Mouse (Mus musculus) forebrain, embryonic 11.5 days (tissue): ENCODE data around the gene Gm28374. TPM values are rescaled to one million over a fixed set of nuclear protein-coding genes. Genes with fewer than 3 reads are reported as not detected.
A peak's percentile ranks its signal among the peaks of the same experiment; 100 is the strongest.

Experiments
- ATAC-seq: fragments of 200-750 bp; cut with Nextera tagmentation; replicated peaks from 2 replicates; pipeline ENCODE4 v1.8.0; 2017; ENCODE audit warnings: moderate TSS enrichment; ENCODE audit not compliant: low FRiP score
- DNase-seq: peaks from one replicate; pipeline ENCODE4 v3.0.0-alpha.2; 2017; ENCODE audit warnings: low spot score
- H3K27ac ChIP-seq: fragments of 300-500 bp; sonication (generic); 2 replicates; pipeline ENCODE4 v1.5.1; 2014; ENCODE audit warnings: low read depth, low read length
- H3K27me3 ChIP-seq: fragments of 300-500 bp; sonication (generic); 2 replicates; pipeline ENCODE4 v1.6.1; 2014; ENCODE audit warnings: mild to moderate bottlenecking, low read length, mixed read lengths; ENCODE audit not compliant: control insufficient read depth, insufficient read depth
- H3K36me3 ChIP-seq: fragments of 300-500 bp; sonication (generic); 2 replicates; pipeline ENCODE4 v1.6.1; 2014; ENCODE audit warnings: mild to moderate bottlenecking, low read length, moderate library complexity, mixed read lengths; ENCODE audit not compliant: control insufficient read depth, insufficient read depth
- H3K4me1 ChIP-seq: fragments of 300-500 bp; sonication (generic); replicated peaks from 2 replicates; pipeline ENCODE4 v1.6.1; 2014; ENCODE audit warnings: low read length, mixed read lengths; ENCODE audit not compliant: control insufficient read depth, insufficient read depth
- H3K4me2 ChIP-seq: fragments of 300-500 bp; sonication (generic); 2 replicates; pipeline ENCODE4 v1.6.1; 2014; ENCODE audit warnings: low read depth, mild to moderate bottlenecking, low read length, moderate library complexity, mixed read lengths; ENCODE audit not compliant: severe bottlenecking
- H3K4me3 ChIP-seq: fragments of 300-500 bp; sonication (generic); 2 replicates; pipeline ENCODE4 v1.5.1; 2014; ENCODE audit warnings: low read depth, low read length
- H3K9ac ChIP-seq: fragments of 300-500 bp; sonication (generic); 2 replicates; pipeline ENCODE4 v1.6.1; 2014; ENCODE audit warnings: low read length
- H3K9me3 ChIP-seq: fragments of 300-500 bp; sonication (generic); 2 replicates; pipeline ENCODE4 v1.6.1; 2016; ENCODE audit warnings: low read length, mixed read lengths; ENCODE audit not compliant: control insufficient read depth
- WGBS: fragments of 180-500 bp; shearing (Covaris S2); extraction: QIAGEN DNeasy Blood & Tissue Kit; methylation state at CpG from one replicate; pipeline ENCODE4 v1.1.7; 2014; 5-methylcytosine and 5-hydroxymethylcytosine counted together
- polyA plus RNA-seq: library from polyadenylated mRNA; unstranded; fragments of >200 nt; fragmentation: Nextera tagmentation; extraction: Ambion mirVana; gene quantifications from 2 replicates; pipeline ENCODE4 v1.2.1, GENCODE M21; 2014

Gm28374 gene
- polyA plus RNA-seq, 1 experiment from 2014 or later = 1.5 TPM

DNA sequence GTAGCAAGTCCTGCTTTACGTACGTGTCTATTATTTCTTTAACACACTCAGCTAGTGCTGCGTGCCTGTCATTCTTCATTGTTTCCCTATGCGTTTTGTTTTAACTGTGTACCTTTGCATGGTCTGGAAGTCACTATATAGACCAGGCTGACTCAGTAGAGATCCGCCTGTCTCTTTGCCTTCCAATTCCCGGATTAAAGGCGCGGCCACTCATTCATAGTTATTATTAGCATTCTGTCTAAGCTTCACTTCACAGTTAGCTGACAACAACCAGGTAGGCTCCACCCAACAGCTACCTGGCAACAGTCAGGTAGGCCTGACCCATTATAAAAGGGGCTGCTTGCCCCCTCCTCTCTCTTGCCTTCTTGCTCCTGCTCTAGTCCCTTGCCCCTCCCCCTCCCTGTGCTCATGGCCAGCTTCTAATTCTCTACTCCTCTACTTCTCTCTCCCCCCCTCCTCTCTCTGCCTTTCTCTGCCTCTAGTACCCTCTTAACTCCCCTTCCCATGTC is 36.7 kb upstream of the Gm28374 start:
- Histone ChIP-seq H3K9me3 (no peaks in the 10 kb centered on the region), H3K4me3 (peak overlapping the region; percentile 88), H3K9ac (peak overlapping the region; percentile 94), H3K4me1 (0 out of 2 replicates have a peak, but pooled peaks cover 2% of the 10 kb centered on the region), H3K4me2 (peak overlapping the region; percentile 86), H3K27me3 (no peaks in the 10 kb centered on the region), H3K36me3 (peaks cover 8% of the 10 kb centered on the region), H3K27ac (peak overlapping the region; percentile 96)
- ATAC-seq (no peak; the same call in 1 of the 2 replicates), DNase-seq (peak; percentile 62)
- WGBS = 2% methylated on average over 8 of the region's 8 CpGs

DNA sequence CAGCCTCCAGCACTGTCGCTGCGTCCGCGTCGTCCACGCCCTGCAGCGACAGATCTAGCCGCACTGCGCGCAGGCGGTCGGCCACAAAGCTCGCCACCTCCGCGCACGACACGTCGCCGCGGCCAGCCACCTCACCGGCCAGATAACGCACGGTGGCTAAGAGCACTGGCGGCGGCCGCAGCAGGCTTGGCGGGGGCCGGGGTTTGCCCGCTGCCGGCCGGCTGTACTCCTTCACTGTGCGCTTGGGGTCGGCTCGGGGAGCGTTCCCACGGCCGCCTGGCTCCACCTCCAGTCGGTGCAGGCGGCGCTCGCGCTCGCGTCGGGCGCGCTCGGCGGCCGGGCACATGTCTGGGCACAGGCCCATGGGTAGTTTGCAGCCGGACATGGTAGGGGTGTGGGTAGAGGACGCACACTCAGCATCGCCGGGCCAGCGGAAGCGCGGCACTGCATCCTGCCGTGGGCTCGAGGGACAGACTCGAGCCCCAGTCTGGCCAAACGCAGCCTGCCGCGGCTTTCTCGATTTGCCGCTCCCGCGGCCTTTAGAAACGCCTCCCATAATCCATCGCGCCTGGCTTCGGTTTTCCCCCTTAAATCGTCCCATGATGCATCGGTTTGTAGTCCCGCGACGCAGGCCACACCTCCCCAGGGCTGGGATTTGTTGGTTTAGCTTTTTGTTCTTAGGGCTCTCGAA is 36.1 kb upstream of the Gm28374 start, which contains the start of gene Sac3d1:
TSS of gene Sac3d1 (minus strand) at position 665 of the 691 bp plus-strand sequence.
- H3K36me3 ChIP-seq = peaks cover 8% of the 10 kb centered on the region

DNA sequence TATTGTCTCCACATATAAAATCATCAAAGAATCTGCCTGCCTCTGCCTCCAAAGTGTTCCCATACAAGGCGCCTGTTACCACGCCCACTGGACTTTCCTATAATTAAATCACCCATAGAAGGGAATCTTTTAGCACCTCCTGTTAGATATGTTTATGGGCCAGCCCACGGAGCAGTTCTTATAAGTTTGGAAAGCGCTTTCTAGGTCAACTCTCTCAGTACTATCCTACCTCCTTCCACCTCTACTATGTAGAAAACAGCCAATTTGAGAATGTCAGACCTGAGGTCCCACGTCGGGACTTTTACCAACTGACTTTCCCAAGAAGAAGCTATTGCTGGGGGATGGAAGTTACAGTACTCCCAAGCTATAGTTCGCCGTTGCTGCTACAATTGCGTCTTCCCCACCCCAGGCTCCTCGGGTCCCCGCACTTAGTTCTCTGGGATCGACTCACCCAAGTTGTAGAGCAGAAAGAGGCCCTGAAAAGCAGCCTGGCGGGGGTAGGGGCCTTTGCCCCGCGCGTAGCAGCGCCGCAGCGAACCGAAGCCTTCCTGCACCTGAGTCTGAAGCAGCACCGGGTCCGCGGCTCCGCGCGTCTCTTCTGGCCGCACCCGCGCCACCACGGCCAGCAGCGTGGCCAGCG is 35.4 kb upstream of the Gm28374 start:
- no peaks in the 10 kb centered on the region for H3K9me3 ChIP-seq
- no peak for ATAC-seq
- 5% methylated on average over 32 of the region's 32 CpGs for WGBS
- peak overlapping the region; percentile 88 for H3K4me3 ChIP-seq
- H3K9ac ChIP-seq = peak overlapping the region; percentile 94
- peaks cover 8% of the 10 kb centered on the region for H3K36me3 ChIP-seq
- H3K27ac ChIP-seq = peak overlapping the region; percentile 96
- no peak for DNase-seq
- no peaks in the 10 kb centered on the region for H3K27me3 ChIP-seq
- H3K4me2 ChIP-seq = peak overlapping the region; percentile 86
- H3K4me1 ChIP-seq = 0 out of 2 replicates have a peak, but pooled peaks cover 2% of the 10 kb centered on the region

More for the DNA sequence above, 36.1 kb upstream of the Gm28374 start, which contains the start of gene Sac3d1:
- Histone ChIP-seq H3K4me3 (peak within 1 kb of the TSS; percentile 88), H3K27me3 (no peaks in the 10 kb centered on the region), H3K9me3 (no peaks in the 10 kb centered on the region), H3K9ac (peak within 1 kb of the TSS; percentile 94), H3K4me1 (0 out of 2 replicates have a peak, but pooled peaks cover 2% of the 10 kb centered on the region), H3K27ac (peak within 1 kb of the TSS; percentile 96), H3K4me2 (peak within 1 kb of the TSS; percentile 86)
- peak; percentile 94 for DNase-seq
- peak; percentile 89 for ATAC-seq
- WGBS = under 1% methylated on average over 76 of the region's 77 CpGs

DNA sequence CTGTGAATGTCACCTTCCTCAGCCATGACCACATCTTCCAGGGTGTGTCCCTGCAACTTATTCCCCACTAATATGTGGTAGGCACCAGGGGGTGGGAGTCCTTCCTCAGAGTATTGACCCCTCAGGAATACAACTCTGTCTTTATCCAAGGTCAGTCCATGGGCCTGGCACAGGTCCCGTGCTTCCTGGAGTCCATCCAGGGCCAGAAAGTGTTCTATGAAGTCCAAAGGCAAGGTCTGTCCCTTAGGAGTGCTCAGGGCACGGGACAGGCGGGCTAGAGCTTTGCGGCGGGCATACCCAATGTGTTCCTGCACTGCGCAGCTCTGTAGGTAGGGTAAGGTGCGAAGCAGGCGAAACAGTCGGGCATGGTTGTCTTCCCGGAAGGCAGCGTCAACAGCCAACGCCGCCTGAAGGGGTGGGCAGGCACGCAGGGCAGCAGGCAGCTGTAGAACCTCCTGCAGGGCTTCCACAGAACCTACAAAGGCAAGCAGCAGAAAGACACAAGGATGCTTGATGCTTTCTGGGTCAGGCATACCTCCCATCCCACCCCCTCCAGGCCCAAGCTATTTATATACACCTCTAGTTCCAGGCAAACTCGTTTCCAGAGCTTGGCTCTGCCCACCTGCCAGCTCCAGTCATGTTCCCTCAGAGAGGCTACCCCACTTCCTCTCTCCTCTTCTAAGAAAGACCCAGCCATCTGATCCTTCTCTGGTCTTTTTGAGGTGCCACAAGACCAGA is 34.2 kb upstream of the Gm28374 start:
- Histone ChIP-seq H3K4me1 (0 out of 2 replicates have a peak, but pooled peaks cover 2% of the 10 kb centered on the region), H3K9me3 (no peaks in the 10 kb centered on the region), H3K27me3 (no peaks in the 10 kb centered on the region), H3K27ac (no peak overlapping the region), H3K36me3 (peaks cover 8% of the 10 kb centered on the region), H3K9ac (0 out of 2 replicates have a peak overlapping the region, but pooled peaks have one; percentile 4), H3K4me3 (no peak overlapping the region), H3K4me2 (peak overlapping the region; percentile 86; the same call in 1 of the 2 replicates)
- 92% methylated on average over 15 of the region's 15 CpGs for WGBS
- ATAC-seq = no peak
- DNase-seq = no peak

DNA sequence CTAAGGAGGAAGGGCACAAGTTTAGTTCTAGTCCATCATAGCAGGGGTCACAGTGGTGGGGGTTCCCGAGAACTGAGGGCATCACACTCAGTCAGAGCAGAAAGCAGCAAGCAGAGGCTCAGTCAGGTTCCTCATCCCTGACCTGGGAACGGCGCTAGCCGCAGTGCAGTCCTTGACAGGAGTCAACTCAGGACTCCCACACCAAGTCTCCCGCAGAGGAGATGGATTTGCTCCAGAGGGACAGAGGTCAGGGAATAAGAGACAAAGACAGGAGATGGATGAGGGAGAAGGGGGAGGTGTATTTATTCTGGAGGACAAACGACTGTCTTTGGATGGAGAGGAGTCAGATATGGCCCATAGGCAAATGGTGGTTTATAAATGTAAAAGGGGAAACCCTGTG is 31.1 kb upstream of the Gm28374 start:
- Histone ChIP-seq H3K9ac (no peak overlapping the region), H3K27ac (no peak overlapping the region), H3K9me3 (no peaks in the 10 kb centered on the region), H3K4me3 (no peak overlapping the region), H3K4me2 (no peak overlapping the region), H3K27me3 (no peaks in the 10 kb centered on the region), H3K4me1 (0 out of 2 replicates have a peak, but pooled peaks cover 2% of the 10 kb centered on the region), H3K36me3 (peaks cover 8% of the 10 kb centered on the region)
- no peak for ATAC-seq
- DNase-seq = no peak
- WGBS = 74% methylated on average over 6 of the region's 6 CpGs

DNA sequence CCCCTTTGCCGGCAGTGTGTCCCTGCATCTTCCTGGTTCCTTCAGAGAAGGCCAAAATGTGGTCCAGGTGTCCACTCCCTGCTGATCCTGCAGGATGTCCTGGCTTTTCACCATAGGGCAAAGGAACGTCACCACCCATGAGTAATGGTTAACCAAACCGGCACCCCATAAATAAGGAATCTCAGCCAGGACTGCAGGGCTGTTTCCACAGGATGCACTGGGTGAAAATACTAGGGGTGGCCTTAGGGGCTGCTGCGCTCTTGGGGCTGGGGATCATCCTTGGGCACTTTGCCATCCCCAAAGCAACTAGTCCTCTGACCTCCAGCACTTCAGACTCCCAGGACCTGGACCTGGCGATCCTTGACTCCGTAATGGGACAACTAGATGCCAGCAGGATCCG is 23.5 kb upstream of the Gm28374 start, which contains the start of gene Naaladl1:
TSS of gene Naaladl1 (plus strand) at position 197 of the 400 bp plus-strand sequence.
- no peak within 1 kb of the TSS for H3K4me3 ChIP-seq
- DNase-seq (no peak), ATAC-seq (no peak)
- no peak within 1 kb of the TSS for H3K4me2 ChIP-seq
- WGBS = 88% methylated on average over 7 of the region's 7 CpGs
- no peaks in the 10 kb centered on the region for H3K27me3 ChIP-seq
- H3K9ac ChIP-seq = no peak within 1 kb of the TSS
- no peak within 1 kb of the TSS for H3K27ac ChIP-seq
- H3K36me3 ChIP-seq = no peaks in the 10 kb centered on the region
- no peaks in the 10 kb centered on the region for H3K9me3 ChIP-seq
- no peaks in the 10 kb centered on the region for H3K4me1 ChIP-seq

DNA sequence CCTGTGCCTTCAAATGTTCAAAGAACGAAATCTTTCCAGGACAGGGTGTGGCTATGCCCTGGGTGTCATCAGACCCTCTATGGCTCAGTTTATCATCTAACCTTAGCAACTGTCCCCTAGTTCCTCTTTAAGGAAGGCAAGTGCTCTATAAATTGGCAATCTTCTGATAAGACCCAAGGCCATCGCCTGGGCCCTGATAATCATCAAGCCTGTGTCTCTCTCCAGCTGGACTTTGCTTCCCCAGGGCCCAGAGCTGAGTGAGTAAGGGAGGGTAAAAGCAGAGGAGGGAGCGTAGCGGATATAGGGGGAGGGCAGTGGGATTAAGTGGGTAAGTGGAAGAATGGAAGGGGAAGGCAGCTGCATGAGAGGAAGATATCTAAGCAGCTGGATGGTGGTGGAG is 22.4 kb upstream of the Gm28374 start:
- Histone ChIP-seq H3K4me3 (no peak overlapping the region), H3K36me3 (no peaks in the 10 kb centered on the region), H3K9me3 (no peaks in the 10 kb centered on the region), H3K4me2 (no peak overlapping the region), H3K27ac (no peak overlapping the region), H3K4me1 (no peaks in the 10 kb centered on the region), H3K27me3 (no peaks in the 10 kb centered on the region), H3K9ac (no peak overlapping the region)
- WGBS = 88% methylated on average over 4 of the region's 4 CpGs
- ATAC-seq (no peak), DNase-seq (no peak)

DNA sequence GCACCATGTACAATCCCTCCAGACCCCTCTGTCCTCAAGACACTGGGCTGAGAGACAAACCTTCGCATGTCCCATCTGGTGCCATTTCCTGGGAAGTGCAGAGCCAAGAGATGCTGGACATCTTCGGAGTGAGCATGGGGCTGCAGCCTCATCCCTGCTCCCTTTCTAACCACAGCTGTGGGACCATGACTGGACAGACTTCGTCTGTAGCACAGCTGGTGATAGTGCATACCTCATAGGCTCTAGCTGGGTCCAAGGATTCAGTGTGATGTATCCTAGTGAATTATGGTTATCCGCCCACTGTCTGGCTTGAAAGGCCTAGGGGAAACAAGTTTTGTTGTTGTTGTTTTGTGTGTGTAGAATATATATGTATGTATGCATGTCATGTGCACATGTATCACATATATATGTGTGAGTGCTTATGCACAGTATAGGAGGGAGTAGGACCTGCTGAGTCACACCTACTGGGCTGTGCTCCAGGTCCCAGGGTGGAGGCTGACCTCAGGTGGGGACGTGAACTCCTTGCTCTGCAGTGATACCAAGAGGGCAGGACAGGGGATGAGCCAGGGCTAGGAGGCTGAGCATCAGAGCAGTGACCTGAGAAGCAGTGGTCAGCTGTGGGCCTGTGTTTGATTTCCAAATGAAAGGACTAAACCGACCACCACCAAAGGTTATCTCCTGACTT is 20.3 kb upstream of the Gm28374 start:
- Histone ChIP-seq H3K27me3 (no peaks in the 10 kb centered on the region), H3K4me3 (no peak overlapping the region), H3K9me3 (no peaks in the 10 kb centered on the region), H3K9ac (no peak overlapping the region), H3K36me3 (no peaks in the 10 kb centered on the region; the same call in 1 of the 2 replicates), H3K27ac (no peak overlapping the region), H3K4me2 (no peak overlapping the region), H3K4me1 (no peaks in the 10 kb centered on the region)
- WGBS = 78% methylated on average over 6 of the region's 6 CpGs
- no peak for DNase-seq
- no peak for ATAC-seq
